Mouse (Mus musculus): ENCODE measurements around the gene Rap2a. TPM values are rescaled to one million over a fixed set of nuclear protein-coding genes. Genes with fewer than 3 reads are reported as not detected.

Rap2a gene
- total RNA-seq, 2 experiments from 2014 or later, result 97.7 to 100 TPM

DNA sequence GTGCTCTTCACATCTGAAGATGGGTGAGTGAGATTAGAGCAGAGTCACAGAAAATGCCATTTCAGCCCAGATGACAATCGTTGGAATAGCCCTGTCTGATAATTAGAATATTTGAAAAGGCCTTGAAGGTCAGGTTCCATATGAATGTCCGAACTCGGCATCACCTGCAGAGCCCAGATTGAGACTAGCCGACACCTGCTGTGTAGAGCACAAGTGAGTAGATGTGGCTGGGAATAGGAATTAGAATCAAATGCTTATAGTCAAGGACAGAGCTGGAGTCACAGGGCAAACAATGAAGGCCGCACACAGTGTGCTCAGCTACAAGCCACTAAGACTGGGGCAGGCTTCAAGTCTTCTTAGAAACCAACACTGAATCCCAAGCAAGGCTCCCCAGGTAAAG lies 6.3 kb downstream of the Rap2a start:
- intact Hi-C loops (cut with DNase I), result loop anchor here (10.0 kb wide), 2 partner anchors 170 to 330 kb away; no protein-coding TSS in a partner anchor
- no peak for DNase-seq (ENCODE audit: extremely low spot score in 1 of 2, low spot score in 2 of 2)

DNA sequence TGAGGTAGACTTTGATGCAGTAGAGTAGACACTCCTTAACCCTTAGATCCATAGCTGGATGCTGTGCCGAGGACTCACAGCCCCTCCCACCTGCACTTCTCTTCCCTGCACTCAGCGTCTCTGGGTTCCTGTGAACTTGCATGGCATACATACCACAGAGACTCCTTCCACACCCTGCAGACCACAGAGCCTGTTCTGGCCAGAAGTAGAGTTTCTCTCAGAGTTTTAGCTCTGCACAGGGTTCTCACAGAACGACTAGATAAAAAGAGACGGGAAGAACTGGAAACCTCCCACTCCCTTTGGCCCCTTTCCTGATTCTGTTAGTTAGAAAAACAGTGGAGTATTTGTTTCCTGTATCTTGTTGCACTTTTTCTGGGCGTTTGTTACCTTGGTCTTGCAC lies 18.0 kb downstream of the Rap2a start:
- intact Hi-C loops (cut with DNase I), result no loop called here
- no peak for DNase-seq (ENCODE audit: extremely low spot score in 1 of 2, low spot score in 2 of 2)

- intact Hi-C loops (cut with DNase I), result no loop called here
- DNase-seq (ENCODE audit: extremely low spot score in 1 of 2, low spot score in 2 of 2), result no peak
These were observed 18.6 kb downstream of the Rap2a start for GRCm38 (mm10) chr14:120496827-120497226.

DNA sequence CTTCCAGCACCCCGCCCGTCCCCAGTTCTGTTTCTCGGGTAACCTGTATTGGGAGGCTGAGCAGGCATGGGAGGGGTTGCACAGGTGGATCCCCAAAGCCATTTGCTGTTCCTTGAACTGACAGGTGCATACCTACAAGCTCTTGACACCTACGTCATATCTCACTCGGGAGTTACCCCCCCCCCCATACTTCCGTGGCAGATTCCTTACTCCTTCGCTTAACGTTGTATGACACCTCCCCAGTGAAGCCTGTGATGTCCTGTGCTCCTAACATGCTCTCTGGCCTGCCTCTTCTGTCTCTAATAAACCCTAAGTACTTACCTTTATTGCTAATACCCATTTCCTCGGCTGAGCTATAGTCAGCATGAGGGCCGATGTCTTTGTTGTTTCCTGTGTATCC lies 20.9 kb downstream of the Rap2a start:
- intact Hi-C loops (cut with DNase I), result no loop called here
- DNase-seq (ENCODE audit: extremely low spot score in 1 of 2, low spot score in 2 of 2), result no peak

DNA sequence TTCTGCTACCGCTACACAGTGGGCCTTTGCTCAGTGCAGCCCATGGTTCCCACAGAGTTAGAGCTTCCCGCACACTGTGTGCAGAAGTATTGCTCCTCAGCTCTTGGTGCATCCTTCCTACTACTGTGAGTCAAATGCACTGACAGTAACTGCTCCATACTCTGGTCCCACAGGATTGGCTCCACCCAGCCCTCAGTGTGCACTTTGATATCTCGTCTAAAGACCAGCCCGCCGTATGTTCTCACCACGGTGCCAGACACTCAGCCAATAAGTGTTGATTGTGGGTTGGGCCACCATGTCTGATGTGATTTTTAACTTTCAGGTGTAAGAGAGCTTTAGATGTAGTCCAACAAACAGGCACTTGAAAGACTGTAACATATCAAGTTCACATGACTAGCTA lies 21.4 kb downstream of the Rap2a start:
- no peak for DNase-seq (ENCODE audit: extremely low spot score in 1 of 2, low spot score in 2 of 2)
- intact Hi-C loops (cut with DNase I), result no loop called here

DNA sequence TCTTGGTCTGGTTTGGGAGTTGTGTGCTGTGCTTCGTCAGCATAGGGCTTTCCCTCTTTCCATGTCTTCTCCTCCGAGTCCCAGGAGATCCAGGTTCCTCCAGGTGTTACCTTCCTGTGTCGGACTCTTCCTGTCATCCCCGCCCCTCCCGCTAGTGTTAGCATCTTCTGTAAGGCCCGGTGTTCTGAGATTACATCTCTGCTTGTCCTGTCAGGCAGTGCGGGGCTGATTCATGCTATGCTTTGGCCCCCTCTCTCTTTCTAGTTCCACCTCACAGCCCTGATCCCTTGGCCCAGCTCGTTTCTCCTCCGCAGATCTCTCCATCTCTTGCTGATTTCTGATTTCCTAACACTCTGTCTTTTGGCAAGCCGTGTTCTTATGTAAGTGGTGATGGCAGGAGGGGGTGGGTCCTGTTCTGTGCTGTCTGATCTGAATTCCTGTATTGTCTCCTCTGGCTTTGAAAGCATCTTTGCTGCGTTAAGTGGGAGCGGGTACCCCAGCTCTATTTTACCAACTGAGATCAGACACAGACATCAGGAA lies 21.8 kb downstream of the Rap2a start:
- DNase-seq (ENCODE audit: extremely low spot score in 1 of 2, low spot score in 2 of 2), result no peak
- intact Hi-C loops (cut with DNase I), result no loop called here

DNA sequence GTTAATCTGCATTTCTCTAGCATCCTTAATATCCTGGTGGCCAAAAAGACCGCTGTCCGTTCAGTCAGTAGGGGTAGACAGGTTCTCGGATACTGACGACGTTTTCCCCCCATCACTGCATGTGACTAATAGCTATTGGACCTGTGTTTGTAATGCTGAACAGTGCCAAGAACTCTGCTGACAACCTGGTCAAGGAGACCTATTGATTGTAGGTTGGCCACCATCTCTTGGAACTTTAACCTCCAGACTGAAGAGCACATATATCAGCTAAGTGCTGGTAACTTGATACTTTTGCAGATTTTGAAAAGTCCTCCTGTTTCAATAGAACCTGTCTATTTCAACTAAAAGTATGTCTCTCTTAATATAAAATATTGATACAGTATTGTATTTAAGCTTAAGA lies 22.5 kb downstream of the Rap2a start:
- no peak for DNase-seq (ENCODE audit: extremely low spot score in 1 of 2, low spot score in 2 of 2)
- intact Hi-C loops (cut with DNase I), result no loop called here

DNA sequence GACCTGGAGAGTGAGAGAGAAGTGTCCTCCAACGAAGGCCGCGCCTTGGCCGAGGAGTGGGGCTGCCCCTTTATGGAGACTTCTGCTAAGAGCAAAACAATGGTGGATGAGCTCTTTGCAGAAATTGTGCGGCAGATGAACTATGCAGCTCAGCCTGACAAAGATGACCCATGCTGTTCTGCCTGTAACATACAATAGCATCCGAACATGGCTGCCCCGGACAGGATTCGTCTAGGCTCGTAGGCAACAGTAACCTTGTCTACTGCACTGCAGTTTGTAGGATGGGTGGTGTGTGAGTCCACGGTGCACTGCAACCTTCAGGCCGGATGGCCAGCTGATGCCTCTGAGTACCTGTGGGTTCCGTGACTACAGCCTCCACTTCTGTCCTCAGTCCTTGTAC lies 25.4 kb downstream of the Rap2a start:
- intact Hi-C loops (cut with DNase I), result no loop called here

DNA sequence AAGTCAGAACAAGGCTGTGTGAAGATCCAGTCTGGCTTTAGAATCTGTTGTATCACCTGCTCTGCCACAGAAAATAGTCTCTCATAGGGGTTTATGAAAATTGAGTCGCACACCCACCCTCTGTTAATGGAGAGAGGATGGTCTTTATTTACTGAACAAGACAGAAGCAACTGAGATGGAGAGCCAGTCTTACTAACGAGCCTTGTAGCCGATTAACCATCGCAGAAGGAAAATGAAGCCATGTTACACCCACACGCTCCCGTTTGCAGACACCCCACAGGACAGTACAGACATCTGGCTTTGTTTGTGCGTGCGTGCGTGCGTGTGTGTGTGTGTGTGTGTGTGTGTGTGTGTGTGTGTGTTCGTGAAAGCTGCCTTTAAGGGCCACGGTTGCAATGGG lies 26.2 kb downstream of the Rap2a start:
- intact Hi-C loops (cut with DNase I), result no loop called here

More for the DNA sequence above, 25.4 kb downstream of the Rap2a start:
- DNase-seq (ENCODE audit: extremely low spot score in 1 of 2, low spot score in 2 of 2), result no peak

GRCm38 (mm10) chr14:120504928-120505461 lies 26.8 kb downstream of the Rap2a start:
- no peak for DNase-seq (ENCODE audit: extremely low spot score in 1 of 2, low spot score in 2 of 2)
- intact Hi-C loops (cut with DNase I), result no loop called here

More for the DNA sequence above, 26.2 kb downstream of the Rap2a start:
- DNase-seq (ENCODE audit: extremely low spot score in 1 of 2, low spot score in 2 of 2), result no peak

DNA sequence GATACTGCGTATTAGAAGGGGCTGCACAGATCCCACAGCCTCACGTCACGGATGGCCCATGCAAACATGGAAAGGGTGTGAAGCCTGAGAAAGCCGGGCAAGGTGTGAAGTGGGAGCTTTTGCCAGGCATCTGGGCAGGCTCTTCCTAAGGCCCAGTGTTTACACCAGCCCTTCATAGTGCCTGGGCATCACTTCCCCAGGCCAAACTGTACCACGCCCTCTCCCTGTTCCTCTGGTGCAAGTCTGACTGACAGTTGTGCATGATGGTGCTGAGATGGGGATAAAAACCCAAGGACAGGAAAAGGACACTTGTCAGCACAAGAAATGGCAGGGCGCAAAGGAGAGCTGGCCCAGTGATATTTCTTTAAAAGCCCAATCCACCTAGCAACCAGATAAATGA lies 27.7 kb downstream of the Rap2a start:
- intact Hi-C loops (cut with DNase I), result no loop called here
- no peak for DNase-seq (ENCODE audit: extremely low spot score in 1 of 2, low spot score in 2 of 2)

DNA sequence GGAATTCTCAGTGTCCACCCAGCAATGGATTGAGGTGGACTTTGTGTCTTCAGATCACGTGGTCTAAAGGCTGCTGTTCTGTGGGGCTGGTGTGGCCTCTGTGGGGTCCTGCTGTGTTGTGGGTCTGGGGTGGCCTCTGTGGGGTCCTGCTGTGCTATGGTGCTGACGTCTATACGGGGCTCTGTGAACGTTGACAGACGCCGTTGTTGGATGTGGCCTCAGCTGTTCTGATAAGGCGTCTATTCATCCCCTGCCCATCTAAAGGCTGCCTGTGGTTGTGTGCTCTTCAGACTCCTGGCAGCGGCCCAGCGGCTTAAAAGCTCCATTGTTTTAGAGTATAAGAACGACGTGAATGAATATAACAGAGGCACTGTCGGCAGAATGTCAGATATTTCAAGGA lies 29.3 kb downstream of the Rap2a start:
- intact Hi-C loops (cut with DNase I), result no loop called here
- DNase-seq (ENCODE audit: extremely low spot score in 1 of 2, low spot score in 2 of 2), result peak in 1 of 2 experiments; percentile 59

- DNase-seq (ENCODE audit: extremely low spot score in 1 of 2, low spot score in 2 of 2), result no peak
- intact Hi-C loops (cut with DNase I), result no loop called here
These were observed 30.5 kb downstream of the Rap2a start for GRCm38 (mm10) chr14:120508566-120509365.

GRCm38 (mm10) chr14:120509366-120509640 lies 31.1 kb downstream of the Rap2a start:
- DNase-seq (ENCODE audit: extremely low spot score in 1 of 2, low spot score in 2 of 2), result no peak
- intact Hi-C loops (cut with DNase I), result no loop called here

DNA sequence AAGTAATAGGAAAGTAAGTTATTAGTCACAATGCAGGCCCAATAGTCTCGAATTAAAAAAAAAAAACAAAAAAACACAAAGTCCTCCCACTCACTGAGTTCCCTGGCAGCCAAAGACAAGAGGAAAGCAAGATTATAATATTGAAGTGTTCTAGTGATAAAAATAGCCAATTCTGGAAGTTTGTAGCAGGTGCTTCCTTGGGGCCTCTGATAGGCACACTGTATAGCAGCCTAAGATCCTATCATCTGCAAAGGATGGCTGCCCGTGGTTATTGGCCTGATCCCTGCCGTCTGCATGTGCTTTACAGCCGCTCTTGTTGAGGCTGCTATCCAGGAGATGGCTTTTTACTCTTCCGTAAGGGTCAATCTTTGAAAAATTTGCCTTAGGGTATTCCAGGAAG lies 33.6 kb downstream of the Rap2a start:
- intact Hi-C loops (cut with DNase I), result no loop called here
- DNase-seq (ENCODE audit: extremely low spot score in 1 of 2, low spot score in 2 of 2), result no peak

GRCm38 (mm10) chr14:120514821-120515271 lies 36.6 kb downstream of the Rap2a start:
- intact Hi-C loops (cut with DNase I), result no loop called here
- DNase-seq (ENCODE audit: extremely low spot score in 1 of 2, low spot score in 2 of 2), result no peak

GRCm38 (mm10) chr14:120515376-120515775 lies 37.1 kb downstream of the Rap2a start:
- intact Hi-C loops (cut with DNase I), result no loop called here
- no peak for DNase-seq (ENCODE audit: extremely low spot score in 1 of 2, low spot score in 2 of 2)

DNA sequence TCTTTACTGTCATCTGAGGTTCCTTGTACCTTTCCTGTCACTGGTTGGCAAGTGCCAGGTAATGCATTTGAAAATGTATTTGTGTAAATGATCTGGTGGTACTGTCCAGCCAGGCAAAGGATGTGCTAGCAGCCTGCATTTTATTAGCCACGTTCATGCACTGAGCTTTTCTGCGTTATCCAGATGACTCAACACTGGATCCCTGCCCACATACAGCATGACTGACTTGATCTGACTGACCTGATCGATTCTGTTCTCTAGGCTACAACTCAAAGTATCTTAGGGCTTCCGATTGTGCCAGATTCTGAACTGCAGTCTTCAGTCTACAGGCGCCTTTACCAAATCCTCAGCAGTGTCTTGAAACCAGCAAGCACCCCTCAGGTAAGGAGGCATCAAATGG lies 40.5 kb downstream of the Rap2a start:
- DNase-seq (ENCODE audit: extremely low spot score in 1 of 2, low spot score in 2 of 2), result no peak
- intact Hi-C loops (cut with DNase I), result no loop called here

- DNase-seq (ENCODE audit: extremely low spot score in 1 of 2, low spot score in 2 of 2), result no peak
- intact Hi-C loops (cut with DNase I), result no loop called here
These were observed 41.7 kb downstream of the Rap2a start for GRCm38 (mm10) chr14:120519921-120520320.

DNA sequence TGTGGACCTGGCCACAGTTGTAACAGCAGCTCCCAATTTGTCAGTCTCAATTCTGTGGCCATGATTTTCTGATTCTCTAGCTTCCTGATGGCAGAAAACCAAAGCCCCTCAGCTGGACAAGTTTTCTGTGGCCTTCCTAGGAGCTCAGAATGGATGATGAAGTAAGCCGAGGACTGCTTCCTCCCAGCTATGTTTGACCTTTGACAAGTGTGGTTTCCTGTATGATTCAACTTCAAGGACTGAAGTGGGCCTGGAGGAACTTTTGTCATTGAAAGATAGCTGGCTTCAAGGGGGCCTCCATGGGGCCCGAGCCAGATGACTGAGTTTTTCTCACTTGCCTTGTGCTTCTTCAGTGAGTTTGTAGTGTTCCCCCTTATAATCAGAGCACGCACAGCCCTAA lies 42.6 kb downstream of the Rap2a start:
- DNase-seq (ENCODE audit: extremely low spot score in 1 of 2, low spot score in 2 of 2), result no peak
- intact Hi-C loops (cut with DNase I), result no loop called here

DNA sequence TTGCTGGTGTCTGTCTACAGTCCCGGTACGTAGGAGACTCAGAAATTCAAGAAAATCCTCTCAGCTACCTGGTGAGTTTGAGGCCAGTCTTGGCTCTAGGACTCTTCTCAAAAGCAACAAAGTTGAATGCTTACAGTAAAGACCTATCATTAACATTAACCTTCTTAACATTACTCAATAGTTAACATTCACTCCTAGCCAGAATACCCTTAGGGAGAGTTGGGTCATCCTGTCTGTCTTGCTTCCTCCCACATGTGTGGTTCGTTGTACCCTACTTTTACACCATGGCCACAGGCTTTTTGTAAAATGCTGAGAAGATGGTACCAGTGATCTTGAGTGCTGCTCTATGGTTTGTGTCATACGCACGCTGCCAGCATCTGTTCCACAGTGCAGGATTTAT lies 45.1 kb downstream of the Rap2a start:
- no peak for DNase-seq (ENCODE audit: extremely low spot score in 1 of 2, low spot score in 2 of 2)
- intact Hi-C loops (cut with DNase I), result no loop called here

Data from left cerebral cortex, postnatal 10 days (tissue).